In the genomic region with DNA sequence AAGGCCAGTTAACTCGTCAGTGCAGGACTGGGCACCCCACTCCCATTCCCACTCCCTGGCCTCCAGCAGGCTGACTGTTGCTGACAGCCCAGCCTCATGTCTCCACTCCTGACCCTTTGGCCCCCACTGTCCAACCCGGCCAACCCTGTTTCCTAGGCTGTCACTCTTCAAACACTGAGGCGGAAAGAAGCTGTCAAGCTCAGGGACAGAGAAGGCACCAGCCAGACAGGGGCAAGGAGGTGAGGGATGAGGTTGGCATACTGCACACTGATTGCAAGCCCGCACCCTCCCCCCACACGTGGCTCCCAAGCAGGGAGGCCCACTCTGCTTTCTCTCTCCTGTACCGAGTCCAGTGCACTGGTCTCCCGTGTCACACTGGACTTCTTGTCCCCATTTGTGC, we compare ENCODE assay signal across 16 mouse cellular contexts. TPM values are rescaled to one million over a fixed set of nuclear protein-coding genes. Genes with fewer than 3 reads are reported as not detected.
DNase-seq lines count a peak whose midpoint lies in the region; ATAC-seq and TF ChIP-seq lines count a peak whose summit lies in the region.
"Had no signal": no experiment of that assay in that cellular context is flagged by ENCODE, and none has a peak within 500 bp of the region (broad histone marks: within the 10 kb centered on the region; RNA-seq: fewer than 3 reads in every experiment).

No protein-coding gene starts in this region.

- no peak overlapping the region for H3K4me3 ChIP-seq in kidney, embryonic 16.5 days (ENCODE audit: low read length)
- H3K4me3 ChIP-seq in stomach, postnatal 0 days (ENCODE audit: low read depth, low read length) = no peak overlapping the region
- H3K4me3 ChIP-seq: forebrain, embryonic 10.5 days had no signal

- peak overlapping the region; percentile 75 for H3K27ac ChIP-seq in kidney, embryonic 16.5 days (ENCODE audit: low read length)
- 0 out of 2 replicates have a peak overlapping the region, but pooled peaks have one; percentile 13 for H3K27ac ChIP-seq in stomach, postnatal 0 days (replicated peaks)
- H3K27ac ChIP-seq: forebrain, embryonic 10.5 days; hindbrain, embryonic 14.5 days had no signal

- H3K4me1 ChIP-seq in kidney, embryonic 16.5 days (ENCODE audit: insufficient read depth, low read length) = peaks cover 20% of the 10 kb centered on the region
- H3K4me1 ChIP-seq in stomach, postnatal 0 days (replicated peaks; ENCODE audit: control insufficient read depth, insufficient read depth) = no peaks in the 10 kb centered on the region

- no peak for TF ChIP-seq EP300 in stomach, postnatal 0 days (optimal IDR thresholded peaks at IDR 0.05)

- no peaks in the 10 kb centered on the region for H3K9me3 ChIP-seq in kidney, embryonic 16.5 days (ENCODE audit: low read length)
- no peaks in the 10 kb centered on the region for H3K9me3 ChIP-seq in stomach, postnatal 0 days (ENCODE audit: control insufficient read depth, low read length)
- H3K9me3 ChIP-seq: forebrain, embryonic 10.5 days had no signal

- peaks cover 62% of the 10 kb centered on the region for H3K36me3 ChIP-seq in kidney, embryonic 16.5 days (ENCODE audit: insufficient read depth, low read length)
- peaks cover 44% of the 10 kb centered on the region for H3K36me3 ChIP-seq in stomach, postnatal 0 days (ENCODE audit: control insufficient read depth, insufficient read depth, low read length)

- ATAC-seq in kidney, embryonic 16.5 days (ENCODE audit: low FRiP score, low TSS enrichment) = no peak
- no peak; the same call in 1 of the 2 replicates for ATAC-seq in stomach, postnatal 0 days (ENCODE audit: low FRiP score, low TSS enrichment)
- ATAC-seq: midbrain, embryonic 16.5 days had no signal

- peak; percentile 16 for DNase-seq in cerebellum, adult 11-12 months
- DNase-seq in cerebellum, adult 9-10 months = no peak
- no peak for DNase-seq in kidney, adult 18-20 months
- DNase-seq in kidney, postnatal 25 days = peak; percentile 17 to 63
- DNase-seq in stomach, postnatal 0 days (ENCODE audit: low spot score) = no peak
- DNase-seq in testis, postnatal 14 days (ENCODE audit: low spot score) = no peak
- DNase-seq: adrenal gland, adult 8-10 months; gastrocnemius, postnatal 25 days; layer of hippocampus, postnatal 36 days; lung, adult 18-20 months; right cerebral cortex, adult 18-20 months; thymus, postnatal 14 days had no signal

- no peaks in the 10 kb centered on the region for H3K27me3 ChIP-seq in kidney, embryonic 16.5 days (ENCODE audit: insufficient read depth, low read length)
- H3K27me3 ChIP-seq in stomach, postnatal 0 days (ENCODE audit: control insufficient read depth, insufficient read depth, low read length) = no peaks in the 10 kb centered on the region

- TF ChIP-seq CTCF in stomach, postnatal 0 days (IDR thresholded peaks at IDR 0.05; ENCODE audit: low read depth) = no peak

- no peak overlapping the region for H3K4me2 ChIP-seq in kidney, embryonic 16.5 days (replicated peaks; ENCODE audit: low read depth, low read length)
- no peak overlapping the region for H3K4me2 ChIP-seq in stomach, postnatal 0 days (replicated peaks; ENCODE audit: low read depth)
- H3K4me2 ChIP-seq: hindbrain, embryonic 14.5 days had no signal

- H3K9ac ChIP-seq in kidney, embryonic 16.5 days (replicated peaks; ENCODE audit: low read length) = no peak overlapping the region
- H3K9ac ChIP-seq in stomach, postnatal 0 days (ENCODE audit: low read length) = no peak overlapping the region
- H3K9ac ChIP-seq: hindbrain, embryonic 14.5 days had no signal

- WGBS in kidney, embryonic 16.5 days = 55% methylated on average over 7 of the region's 7 CpGs
- WGBS in stomach, postnatal 0 days = 64% methylated on average over 7 of the region's 7 CpGs

RNA-seq across cellular contexts. Expression of a gene that starts 8.6 kb away (rescaled TPM):
- 173 and 179 TPM in 2 replicates for polyA plus RNA-seq in kidney, embryonic 16.5 days (2015; fragmentation: Nextera tagmentation; extraction: Ambion mirVana)
- 70.3 and 70.6 TPM in 2 replicates for polyA plus RNA-seq in stomach, postnatal 0 days (2015; fragmentation: Nextera tagmentation; extraction: Ambion mirVana)

RNA-seq across cellular contexts. Expression of a gene that starts 26.2 kb away (rescaled TPM):
- polyA plus RNA-seq in kidney, embryonic 16.5 days (2015; fragmentation: Nextera tagmentation; extraction: Ambion mirVana) = 1.0 and 1.1 TPM in 2 replicates
- 0.17 and 0.33 TPM in 2 replicates for polyA plus RNA-seq in stomach, postnatal 0 days (2015; fragmentation: Nextera tagmentation; extraction: Ambion mirVana)

RNA-seq across cellular contexts. Expression of a gene that starts 46.6 kb away (rescaled TPM):
- polyA plus RNA-seq in kidney, embryonic 16.5 days (2015; fragmentation: Nextera tagmentation; extraction: Ambion mirVana) = 8.4 and 10.1 TPM in 2 replicates
- polyA plus RNA-seq in stomach, postnatal 0 days (2015; fragmentation: Nextera tagmentation; extraction: Ambion mirVana) = 2.6 and 3.3 TPM in 2 replicates

RNA-seq across cellular contexts. Expression of a gene that starts 55.5 kb away (rescaled TPM):
- 30.1 and 33.6 TPM in 2 replicates for polyA plus RNA-seq in kidney, embryonic 16.5 days (2015; fragmentation: Nextera tagmentation; extraction: Ambion mirVana)
- polyA plus RNA-seq in stomach, postnatal 0 days (2015; fragmentation: Nextera tagmentation; extraction: Ambion mirVana) = 23.5 and 25.7 TPM in 2 replicates

Comparison
In these comparisons a context has a peak if more than half of its experiments do, and no peak if none do; other contexts are left out.
1. DNase-seq: peak in cerebellum, adult 11-12 months (single experiment) and kidney, postnatal 25 days (2 of 2); none in cerebellum, adult 9-10 months (single experiment), kidney, adult 18-20 months (single experiment), stomach, postnatal 0 days (single experiment) and testis, postnatal 14 days (single experiment).